Mouse (Mus musculus): ENCODE results near the gene Gm45717. TPM values are rescaled to one million over a fixed set of nuclear protein-coding genes. Genes with fewer than 3 reads are reported as not detected.

The Gm45717 gene
- total and polyA plus RNA-seq, 3 experiments: not detected

DNA sequence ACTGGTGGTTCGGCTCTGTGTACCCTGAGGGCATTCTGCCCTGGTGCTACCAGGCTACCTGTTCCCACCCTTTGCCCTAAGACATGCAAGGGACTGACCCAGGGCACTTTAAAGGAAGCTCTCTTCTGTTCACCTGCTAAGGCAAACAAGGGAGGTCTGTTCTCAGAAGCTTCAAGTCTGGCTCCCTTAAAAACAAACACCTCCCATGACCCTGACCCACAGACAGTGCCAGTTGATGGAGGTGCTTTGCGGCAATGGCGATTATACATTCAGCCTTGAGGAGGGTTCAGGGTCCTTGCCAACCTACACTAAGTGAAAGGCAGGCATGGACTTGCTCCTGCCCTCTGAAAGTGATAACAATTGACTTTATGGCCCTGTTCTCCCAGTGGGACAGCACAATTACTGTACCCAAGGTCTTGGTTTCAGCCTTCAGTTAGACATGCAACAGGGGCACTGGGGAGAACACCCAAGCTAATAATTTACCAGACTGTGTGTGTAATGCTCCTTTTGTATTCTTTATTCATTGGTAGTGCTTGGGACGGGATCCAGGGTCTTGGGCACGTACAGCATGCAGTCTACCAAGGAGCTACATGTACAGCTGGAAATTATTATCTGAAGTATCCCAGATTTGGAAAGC, 42.8 kb downstream of the Gm45717 start:
- no peak for DNase-seq (ENCODE audit: low read depth, low spot score)
- H3K9me3 ChIP-seq (replicated peaks; ENCODE audit: insufficient read depth, low read length): no peaks in the 10 kb centered on the region
- H3K9ac ChIP-seq (ENCODE audit: control insufficient read depth, low read depth, low read length, poor library complexity, severe bottlenecking): no peak overlapping the region
- H3K4me3 ChIP-seq (ENCODE audit: control insufficient read depth in 1 of 2, insufficient read depth in 1 of 2, low read depth in 2 of 2, low read length in 2 of 2): no peak overlapping the region
- H3K36me3 ChIP-seq (ENCODE audit: control insufficient read depth in 1 of 2, insufficient read depth in 2 of 2, low read length in 2 of 2): 0 out of 4 replicates have a peak, but pooled peaks cover 0 to 2% of the 10 kb centered on the region in 2 experiments
- no peaks in the 10 kb centered on the region for H3K4me1 ChIP-seq (ENCODE audit: control insufficient read depth in 1 of 2, insufficient read depth in 2 of 2, low read length in 2 of 2)
- TF ChIP-seq POLR2A (IDR thresholded peaks at IDR 0.05; ENCODE audit: control insufficient read depth in 1 of 2, insufficient read depth in 1 of 2, low read depth in 1 of 2, low read length in 2 of 2, poor library complexity in 1 of 2) (no peak), RCOR1 (IDR thresholded peaks at IDR 0.05; ENCODE audit: low read depth, low read length) (no peak), TCF12 (IDR thresholded peaks at IDR 0.05; ENCODE audit: low read depth, low read length) (no peak), ZC3H11A (IDR thresholded peaks at IDR 0.05; ENCODE audit: low read depth, low read length) (no peak), BHLHE40 (IDR thresholded peaks at IDR 0.05; ENCODE audit: borderline replicate concordance, low read depth, low read length) (no peak), EP300 (IDR thresholded peaks at IDR 0.05; ENCODE audit: low read depth in 1 of 2, low read length in 2 of 2) (no peak), SMC3 (IDR thresholded peaks at IDR 0.05; ENCODE audit: low read depth, low read length) (no peak), USF1 (IDR thresholded peaks at IDR 0.05; ENCODE audit: low read depth, low read length) (no peak), POLR2AphosphoS2 (IDR thresholded peaks at IDR 0.05; ENCODE audit: low read length) (no peak), MAX (IDR thresholded peaks at IDR 0.05; ENCODE audit: low read length) (no peak), NRF1 (IDR thresholded peaks at IDR 0.05; ENCODE audit: insufficient read depth, low read depth, low read length, poor library complexity, severe bottlenecking) (no peak), ZKSCAN1 (IDR thresholded peaks at IDR 0.05; ENCODE audit: low read depth, low read length) (no peak)
- peaks cover 0 to 5% of the 10 kb centered on the region in 2 experiments; a peak in 1 of 4 replicates for H3K27me3 ChIP-seq (ENCODE audit: control insufficient read depth in 1 of 2, insufficient read depth in 2 of 2, low read length in 2 of 2)
- H3K79me2 ChIP-seq (ENCODE audit: control insufficient read depth, insufficient read depth, low read length, poor library complexity): no peaks in the 10 kb centered on the region
- H3K27ac ChIP-seq (ENCODE audit: control insufficient read depth, low read depth, low read length): no peak overlapping the region

DNA sequence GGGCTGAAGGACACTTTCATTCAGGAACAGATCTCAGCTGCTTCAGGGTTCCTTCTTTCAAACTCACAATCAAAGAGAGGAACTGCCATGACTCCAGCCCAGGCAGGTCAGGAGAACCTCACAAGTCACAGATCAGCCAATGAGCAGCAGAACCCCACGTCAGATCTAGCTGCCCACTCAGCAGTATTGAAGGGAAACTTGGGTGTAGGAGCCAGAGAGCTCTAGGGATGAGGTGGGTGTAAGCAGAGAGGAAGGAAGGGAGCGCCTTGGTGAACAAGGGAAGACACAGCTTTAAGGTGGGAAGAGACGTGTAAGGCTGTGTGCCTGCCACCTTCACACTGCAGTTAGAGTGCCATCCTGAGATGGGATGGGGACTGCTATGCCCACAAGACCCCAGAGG, 43.4 kb downstream of the Gm45717 start:
- H3K4me3 ChIP-seq (ENCODE audit: control insufficient read depth in 1 of 2, insufficient read depth in 1 of 2, low read depth in 2 of 2, low read length in 2 of 2): no peak overlapping the region
- DNase-seq (ENCODE audit: low read depth, low spot score): no peak
- no peaks in the 10 kb centered on the region for H3K36me3 ChIP-seq (ENCODE audit: control insufficient read depth in 1 of 2, insufficient read depth in 2 of 2, low read length in 2 of 2)
- H3K9me3 ChIP-seq (replicated peaks; ENCODE audit: insufficient read depth, low read length): no peaks in the 10 kb centered on the region
- no peak overlapping the region for H3K9ac ChIP-seq (ENCODE audit: control insufficient read depth, low read depth, low read length, poor library complexity, severe bottlenecking)
- H3K4me1 ChIP-seq (ENCODE audit: control insufficient read depth in 1 of 2, insufficient read depth in 2 of 2, low read length in 2 of 2): no peaks in the 10 kb centered on the region
- peaks cover 0 to 5% of the 10 kb centered on the region in 2 experiments; a peak in 1 of 4 replicates for H3K27me3 ChIP-seq (ENCODE audit: control insufficient read depth in 1 of 2, insufficient read depth in 2 of 2, low read length in 2 of 2)
- no peak for TF ChIP-seq TCF12 (IDR thresholded peaks at IDR 0.05; ENCODE audit: low read depth, low read length)
- no peak for TF ChIP-seq MAZ (IDR thresholded peaks at IDR 0.05; ENCODE audit: low read depth, low read length)
- TF ChIP-seq ETS1 (IDR thresholded peaks at IDR 0.05; ENCODE audit: low read depth, low read length): no peak
- no peak for TF ChIP-seq POLR2AphosphoS5 (IDR thresholded peaks at IDR 0.05; ENCODE audit: borderline replicate concordance, low read depth, low read length)
- TF ChIP-seq CHD2 (IDR thresholded peaks at IDR 0.05; ENCODE audit: low read length): no peak
- TF ChIP-seq TBP (IDR thresholded peaks at IDR 0.05; ENCODE audit: low read depth, low read length): no peak
- TF ChIP-seq POLR2AphosphoS2 (IDR thresholded peaks at IDR 0.05; ENCODE audit: low read length): no peak
- no peak for TF ChIP-seq GABPA (IDR thresholded peaks at IDR 0.05; ENCODE audit: low read depth, low read length)
- no peak for TF ChIP-seq POLR2A (IDR thresholded peaks at IDR 0.05; ENCODE audit: control insufficient read depth in 1 of 2, insufficient read depth in 1 of 2, low read depth in 1 of 2, low read length in 2 of 2, poor library complexity in 1 of 2)
- no peak for TF ChIP-seq MAFK (IDR thresholded peaks at IDR 0.05; ENCODE audit: borderline replicate concordance, low read depth, low read length)
- TF ChIP-seq CHD1 (IDR thresholded peaks at IDR 0.05; ENCODE audit: low read depth, low read length): no peak
- TF ChIP-seq SMC3 (IDR thresholded peaks at IDR 0.05; ENCODE audit: low read depth, low read length): no peak
- no peak for TF ChIP-seq MAX (IDR thresholded peaks at IDR 0.05; ENCODE audit: low read length)
- TF ChIP-seq EP300 (IDR thresholded peaks at IDR 0.05; ENCODE audit: low read depth in 1 of 2, low read length in 2 of 2): no peak
- no peak overlapping the region for H3K27ac ChIP-seq (ENCODE audit: control insufficient read depth, low read depth, low read length)
- H3K79me2 ChIP-seq (ENCODE audit: control insufficient read depth, insufficient read depth, low read length, poor library complexity): no peaks in the 10 kb centered on the region
